Mouse (Mus musculus): Measurements from ENCODE around the gene Gpa33.

Gene Gpa33

GRCm38 (mm10) chr1:166130224-166130860, at the start of gene Gpa33:
Gene Gpa33 (plus strand): TSS chr1:166130238.
- in situ Hi-C loops (cut with MboI, MseI) = no loop called here

GRCm38 (mm10) chr1:166088446-166089170, 41.4 kb upstream of the Gpa33 start:
- in situ Hi-C loops (cut with MboI, MseI) = no loop called here

- in situ Hi-C loops (cut with MboI, MseI) = no loop called here
Measured at GRCm38 (mm10) chr1:166089337-166089736, 40.7 kb upstream of the Gpa33 start.

GRCm38 (mm10) chr1:166089739-166090138, 40.3 kb upstream of the Gpa33 start:
- in situ Hi-C loops (cut with MboI, MseI) = no loop called here

GRCm38 (mm10) chr1:166090306-166090705, 39.7 kb upstream of the Gpa33 start:
- in situ Hi-C loops (cut with MboI, MseI) = no loop called here

GRCm38 (mm10) chr1:166094462-166094861, 35.6 kb upstream of the Gpa33 start:
- in situ Hi-C loops (cut with MboI, MseI) = no loop called here

GRCm38 (mm10) chr1:166098120-166098519, 31.9 kb upstream of the Gpa33 start:
- in situ Hi-C loops (cut with MboI, MseI) = no loop called here

GRCm38 (mm10) chr1:166102920-166103608, 27.0 kb upstream of the Gpa33 start:
- in situ Hi-C loops (cut with MboI, MseI) = loop anchor here (5.0 kb wide), 1 partner anchor 46 kb away; no protein-coding TSS in a partner anchor

GRCm38 (mm10) chr1:166104858-166105257, 25.2 kb upstream of the Gpa33 start:
- in situ Hi-C loops (cut with MboI, MseI) = loop anchor here (5.0 kb wide), 1 partner anchor 48 kb away; no protein-coding TSS in a partner anchor

- in situ Hi-C loops (cut with MboI, MseI) = no loop called here
Measured at GRCm38 (mm10) chr1:166105464-166105863, 24.6 kb upstream of the Gpa33 start.

GRCm38 (mm10) chr1:166114986-166115385, 15.1 kb upstream of the Gpa33 start:
- in situ Hi-C loops (cut with MboI, MseI) = no loop called here

- in situ Hi-C loops (cut with MboI, MseI) = no loop called here
Measured at GRCm38 (mm10) chr1:166115719-166116118, 14.3 kb upstream of the Gpa33 start.

GRCm38 (mm10) chr1:166117866-166118639, 12.0 kb upstream of the Gpa33 start:
- in situ Hi-C loops (cut with MboI, MseI) = no loop called here

GRCm38 (mm10) chr1:166122114-166122513, 7.9 kb upstream of the Gpa33 start:
- in situ Hi-C loops (cut with MboI, MseI) = no loop called here

GRCm38 (mm10) chr1:166123045-166123444, 7.0 kb upstream of the Gpa33 start:
- in situ Hi-C loops (cut with MboI, MseI) = no loop called here

- in situ Hi-C loops (cut with MboI, MseI) = no loop called here
Measured at GRCm38 (mm10) chr1:166123751-166124150, 6.3 kb upstream of the Gpa33 start.

- in situ Hi-C loops (cut with MboI, MseI) = no loop called here
Measured at GRCm38 (mm10) chr1:166124932-166125593, 5.0 kb upstream of the Gpa33 start.

- in situ Hi-C loops (cut with MboI, MseI) = no loop called here
Measured at GRCm38 (mm10) chr1:166126290-166126689, 3.7 kb upstream of the Gpa33 start.

- in situ Hi-C loops (cut with MboI, MseI) = no loop called here
Measured at GRCm38 (mm10) chr1:166126795-166127194, 3.2 kb upstream of the Gpa33 start.

GRCm38 (mm10) chr1:166127719-166128118, 2.3 kb upstream of the Gpa33 start, which contains the start of gene Dusp27:
Gene Dusp27 (minus strand): TSS chr1:166127922.
- in situ Hi-C loops (cut with MboI, MseI) = no loop called here

GRCm38 (mm10) chr1:166128551-166128950, 1.5 kb upstream of the Gpa33 start:
- in situ Hi-C loops (cut with MboI, MseI) = no loop called here
